Mouse (Mus musculus) layer of hippocampus, postnatal 36 days (tissue): ENCODE data around the gene Bend5. TPM values are rescaled to one million over a fixed set of nuclear protein-coding genes. Genes with fewer than 3 reads are reported as not detected.

Experiments used
- DNase-seq, 2 experiments: peaks; one replicate each; pipeline ENCODE4 v3.0.0; 2022
- total RNA-seq, 2 experiments: library from RNA; stranded (reverse); gene quantifications; 2 replicates each; pipeline ENCODE4 v1.2.3; 2021

Bend5 gene
- total RNA-seq, 2 experiments from 2014 or later, result 10.5 to 12.5 TPM

DNA sequence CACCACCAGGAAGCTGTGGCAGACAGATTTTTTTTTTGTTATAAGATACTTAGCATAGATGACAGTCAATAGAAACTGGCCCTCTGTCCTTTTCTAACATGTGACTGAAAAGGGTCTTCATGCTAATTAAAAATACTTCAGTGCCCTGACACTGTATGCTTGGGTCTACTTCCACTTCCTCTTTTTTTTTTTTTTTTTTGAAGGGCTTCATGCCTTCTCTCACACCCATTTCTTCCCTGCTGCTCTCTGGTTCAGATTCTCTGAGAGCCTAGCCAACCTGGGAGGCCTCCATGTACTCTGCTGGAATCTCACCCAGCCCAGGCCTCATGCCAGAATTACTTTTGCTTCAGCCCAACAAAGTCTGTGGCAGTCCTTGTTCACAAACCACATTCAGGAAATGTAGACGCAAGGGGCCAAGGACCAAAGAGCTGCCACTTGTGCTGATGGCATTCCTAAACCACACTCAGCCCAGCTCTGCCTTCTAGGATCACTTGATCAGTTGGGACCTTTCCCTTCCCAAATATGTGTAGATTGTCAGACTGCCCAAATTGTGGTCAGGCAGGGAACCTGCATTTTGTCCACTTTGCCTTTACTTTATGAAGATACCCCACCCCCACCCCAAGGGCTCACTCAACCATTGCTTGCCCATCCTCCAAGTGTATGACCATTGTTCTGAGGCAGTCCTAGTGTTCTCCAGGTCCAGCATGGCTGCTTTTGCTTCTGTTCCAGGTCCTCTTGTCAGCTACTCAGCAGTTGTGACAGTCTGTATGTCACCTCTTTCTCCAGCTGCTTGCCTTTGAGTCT is 27.8 kb downstream of the Bend5 start:
- peak; percentile 43 to 55 for DNase-seq

DNA sequence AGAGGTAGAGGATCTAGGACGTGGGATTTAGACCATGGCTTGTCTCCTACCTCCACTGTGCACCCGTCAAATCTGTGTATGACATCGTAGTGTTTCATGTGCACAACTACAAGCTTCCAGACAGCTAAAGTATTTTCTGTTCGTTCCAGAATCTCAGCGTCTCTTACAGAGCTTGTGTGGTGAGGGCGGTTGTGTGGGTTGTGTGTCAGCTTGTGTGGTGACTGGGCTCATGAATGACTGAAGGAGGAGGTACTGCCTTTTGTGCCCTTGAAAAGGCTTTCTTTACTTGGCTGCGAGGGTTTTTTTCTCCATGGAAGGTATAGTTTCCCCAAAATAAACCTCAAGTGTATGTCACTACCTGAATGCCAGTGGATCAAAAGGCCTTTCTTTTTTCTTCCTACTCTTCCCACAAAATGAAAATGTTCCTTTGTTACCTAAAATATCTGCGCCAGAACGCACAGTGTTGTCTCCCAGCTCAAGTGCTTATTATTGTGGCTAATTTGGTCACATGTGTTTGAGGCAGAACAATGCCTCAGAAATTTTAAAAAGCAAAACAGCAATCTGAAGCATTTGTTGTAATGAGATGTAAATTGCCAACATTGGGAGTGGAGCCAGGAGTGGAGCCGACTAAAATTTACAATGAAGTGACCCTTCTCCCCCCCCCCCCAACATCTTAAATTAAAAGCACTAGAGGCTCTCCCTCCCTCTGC is 29.3 kb downstream of the Bend5 start:
- DNase-seq, result no peak

GRCm38 (mm10) chr4:111444616-111445160 is 29.9 kb downstream of the Bend5 start:
- DNase-seq, result no peak

DNA sequence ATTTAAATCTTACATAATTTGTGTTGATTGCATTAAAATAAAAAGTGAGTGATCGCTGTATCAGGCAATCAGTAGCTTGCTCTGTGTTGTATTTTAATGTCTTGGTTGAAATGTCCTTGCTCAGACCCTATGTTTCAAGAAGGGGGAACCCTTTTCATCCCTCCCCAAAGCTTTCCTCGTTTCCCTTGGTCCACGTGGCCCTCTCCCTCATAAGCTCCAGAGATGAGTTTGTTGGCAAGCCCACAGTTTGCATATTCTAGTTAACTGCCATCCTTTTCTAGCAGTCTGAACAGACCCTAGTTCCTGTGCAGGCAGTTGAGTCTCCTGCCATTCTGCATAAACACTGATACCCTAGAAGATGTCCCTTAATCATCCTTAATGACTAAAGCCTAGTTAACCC is 33.1 kb downstream of the Bend5 start:
- no peak for DNase-seq

DNA sequence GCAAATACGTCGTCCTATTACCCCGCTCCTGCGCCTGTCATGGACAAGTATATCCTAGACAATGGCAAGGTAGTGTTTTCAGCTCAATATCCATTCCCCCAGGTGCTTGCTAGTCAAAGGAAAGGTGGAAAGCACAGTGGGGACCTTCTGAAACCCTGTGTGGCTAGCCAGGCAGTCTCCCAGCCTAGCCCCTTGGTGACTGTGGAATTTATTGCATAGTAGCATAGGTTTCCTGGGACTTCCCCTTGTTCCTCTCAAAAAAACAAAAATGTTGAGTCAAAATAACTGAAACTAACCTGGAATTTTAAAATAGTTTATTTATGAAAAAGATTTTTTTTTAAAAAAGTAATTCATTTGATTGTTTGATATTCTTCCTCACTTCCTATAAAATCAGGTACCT is 33.8 kb downstream of the Bend5 start:
- no peak for DNase-seq

DNA sequence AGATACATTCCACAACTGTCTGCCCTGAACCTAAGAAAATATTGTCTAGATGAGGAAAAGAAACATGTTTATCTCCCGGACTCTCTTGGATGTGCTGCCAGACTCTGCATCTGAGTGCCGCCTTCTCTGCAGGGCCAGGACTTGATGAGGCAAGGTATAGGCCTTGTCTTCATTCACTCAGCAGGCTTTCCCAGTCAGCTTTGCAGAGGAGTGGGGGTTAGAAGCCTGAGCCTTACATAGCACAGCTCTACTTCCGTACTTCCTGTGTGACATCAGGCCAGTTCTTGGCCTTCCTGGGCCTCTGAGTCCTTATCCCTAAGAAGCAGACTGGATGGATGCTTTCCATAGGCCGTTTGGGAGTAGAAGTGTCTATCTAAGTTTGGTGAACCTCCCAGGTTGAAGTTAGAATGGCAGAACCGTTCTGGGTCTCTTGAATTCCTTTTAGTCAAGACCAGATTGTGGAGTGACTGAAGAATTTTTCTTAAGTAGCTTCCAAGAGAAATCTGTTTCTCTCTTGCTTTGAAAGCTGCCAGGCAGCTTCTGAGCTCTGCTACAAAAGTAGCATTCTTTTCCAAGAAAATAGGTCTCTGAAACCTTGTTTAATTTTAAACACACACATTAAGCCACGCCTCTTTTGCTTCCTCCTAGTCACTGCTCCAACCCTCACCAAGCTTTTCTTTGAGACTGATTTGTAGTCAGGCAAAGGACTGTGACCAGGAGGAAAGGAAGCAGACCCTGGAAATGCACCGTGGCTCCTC is 34.8 kb downstream of the Bend5 start:
- DNase-seq, result no peak

DNA sequence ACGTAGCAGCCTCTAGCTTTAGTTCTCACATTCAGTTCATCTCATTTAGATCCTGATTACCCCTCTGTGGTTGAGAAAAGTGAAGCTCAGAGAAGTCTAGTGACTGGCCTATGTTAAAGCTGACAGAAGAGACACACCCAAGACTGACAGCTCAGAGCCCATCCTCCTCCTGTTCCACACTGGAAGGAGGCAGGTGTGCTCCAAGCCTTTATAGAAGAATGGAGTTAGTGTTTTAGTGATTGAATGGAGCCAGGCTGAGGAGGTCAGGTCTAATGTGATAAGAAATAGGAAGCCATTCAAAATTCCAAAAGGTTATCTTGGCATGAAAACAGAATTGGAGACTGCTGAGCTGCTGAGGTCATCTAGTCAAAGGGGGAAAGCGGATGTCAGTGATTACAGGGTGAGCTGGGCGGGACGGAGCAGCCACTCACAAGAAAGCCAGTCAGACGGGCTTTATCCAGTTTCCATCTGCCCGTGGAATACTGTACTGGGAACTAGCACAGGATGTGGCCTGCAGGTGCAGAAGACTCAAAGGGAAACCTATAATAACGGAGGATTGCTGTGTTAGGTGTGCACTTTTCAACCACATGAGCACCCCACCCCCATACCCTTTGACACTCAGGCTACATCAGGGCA is 36.6 kb downstream of the Bend5 start:
- no peak for DNase-seq

GRCm38 (mm10) chr4:111452192-111452591 is 37.4 kb downstream of the Bend5 start:
- DNase-seq, result no peak

- no peak for DNase-seq
These were observed 38.5 kb downstream of the Bend5 start for GRCm38 (mm10) chr4:111453275-111453674.

DNA sequence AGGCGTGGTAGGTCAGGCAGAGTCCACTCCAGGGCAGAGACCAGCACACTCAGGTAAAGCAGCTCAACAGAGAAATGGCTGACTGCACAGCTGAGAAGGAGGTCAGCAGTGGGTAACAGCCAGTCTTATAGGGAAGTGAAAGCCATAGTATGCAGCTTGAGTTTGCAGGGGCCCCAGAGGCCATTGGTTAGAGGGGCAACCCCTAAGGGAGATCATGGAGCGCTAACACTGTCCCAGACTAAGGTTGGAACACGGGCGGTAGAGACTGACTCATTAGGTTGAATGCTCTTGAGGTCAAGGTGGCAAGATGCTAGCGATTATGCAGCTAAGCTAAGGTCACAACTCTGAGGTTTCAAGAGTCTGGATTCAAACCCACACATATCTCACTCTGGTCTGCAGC is 40.8 kb downstream of the Bend5 start:
- DNase-seq, result no peak

- DNase-seq, result no peak
These were observed 42.8 kb downstream of the Bend5 start for GRCm38 (mm10) chr4:111457568-111457967.

GRCm38 (mm10) chr4:111467293-111467773 is 52.5 kb downstream of the Bend5 start:
- no peak for DNase-seq

- no peak for DNase-seq
These were observed 53.0 kb downstream of the Bend5 start for GRCm38 (mm10) chr4:111467796-111468195.

- DNase-seq, result no peak
These were observed 55.0 kb downstream of the Bend5 start for GRCm38 (mm10) chr4:111469847-111470246.

DNA sequence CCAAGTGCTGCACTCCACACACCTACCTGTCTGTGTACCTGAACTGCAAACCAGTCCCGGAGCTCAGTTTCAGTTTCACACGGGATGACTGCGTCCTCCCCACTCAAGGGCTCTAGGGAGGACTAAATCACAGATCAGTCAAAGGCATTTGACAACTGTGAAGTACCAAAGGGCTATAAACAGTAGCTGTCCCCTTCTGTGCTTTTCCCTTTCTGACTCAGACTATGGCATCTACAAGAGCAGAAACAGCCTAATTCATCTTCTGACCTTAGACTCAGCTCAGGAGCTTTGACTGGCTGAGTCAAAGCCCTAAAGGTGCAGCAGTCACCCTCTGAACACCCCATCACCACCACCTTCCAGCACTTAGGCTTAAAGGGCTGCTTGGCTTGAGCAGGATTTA is 56.9 kb downstream of the Bend5 start:
- DNase-seq, result no peak

- no peak for DNase-seq
These were observed 57.7 kb downstream of the Bend5 start for GRCm38 (mm10) chr4:111472511-111472910.

GRCm38 (mm10) chr4:111473014-111473413 is 58.2 kb downstream of the Bend5 start:
- no peak for DNase-seq

DNA sequence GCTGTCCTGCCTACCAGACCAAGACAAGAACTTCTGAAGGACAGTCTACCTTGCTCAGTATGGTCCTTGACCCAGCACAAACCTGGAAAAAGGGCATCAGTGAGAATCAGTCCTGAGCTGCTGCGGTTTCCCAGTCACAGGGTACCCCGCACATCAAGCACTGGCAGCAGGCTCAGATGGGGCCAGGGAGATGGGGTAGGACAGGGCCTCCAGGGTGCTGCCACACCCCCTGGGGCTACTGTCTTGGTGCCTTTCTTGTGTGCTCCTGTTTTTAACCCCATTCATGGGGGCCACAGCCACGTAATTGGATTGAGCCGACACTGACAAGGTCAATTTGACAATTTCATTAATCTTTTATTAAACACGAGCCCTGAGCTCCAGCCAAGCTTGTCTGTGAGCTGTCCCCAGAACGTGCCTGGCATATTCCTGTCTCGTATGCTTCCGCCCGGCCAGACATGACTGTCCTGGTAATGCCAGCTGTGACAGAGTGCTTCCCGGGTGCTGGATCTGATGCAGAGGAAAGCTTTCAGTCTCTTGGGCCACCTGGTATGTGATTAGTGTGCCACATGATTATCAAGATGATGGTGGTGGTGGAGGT is 60.7 kb downstream of the Bend5 start:
- DNase-seq, result no peak

DNA sequence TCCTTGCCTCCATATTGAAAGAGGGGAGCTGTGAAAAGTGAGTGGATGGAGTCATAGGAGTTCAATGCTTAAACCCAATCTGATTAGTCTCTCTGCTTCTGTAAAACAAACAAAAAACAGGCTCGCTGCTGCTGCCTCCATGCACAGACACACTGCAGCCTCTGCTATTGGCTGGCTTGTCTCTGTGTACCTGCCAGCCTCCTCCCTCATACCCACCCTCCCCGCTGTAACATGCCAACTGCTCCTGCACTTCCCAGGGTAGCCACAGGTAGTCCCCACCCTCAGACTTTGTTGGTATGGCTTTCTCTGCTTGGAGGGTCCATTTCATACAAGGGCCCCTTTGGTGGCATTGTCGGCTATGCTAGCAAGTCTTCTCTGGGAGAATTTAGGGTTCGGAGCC is 62.7 kb downstream of the Bend5 start:
- DNase-seq, result no peak

GRCm38 (mm10) chr4:111483499-111483898 is 68.7 kb downstream of the Bend5 start:
- no peak for DNase-seq

DNA sequence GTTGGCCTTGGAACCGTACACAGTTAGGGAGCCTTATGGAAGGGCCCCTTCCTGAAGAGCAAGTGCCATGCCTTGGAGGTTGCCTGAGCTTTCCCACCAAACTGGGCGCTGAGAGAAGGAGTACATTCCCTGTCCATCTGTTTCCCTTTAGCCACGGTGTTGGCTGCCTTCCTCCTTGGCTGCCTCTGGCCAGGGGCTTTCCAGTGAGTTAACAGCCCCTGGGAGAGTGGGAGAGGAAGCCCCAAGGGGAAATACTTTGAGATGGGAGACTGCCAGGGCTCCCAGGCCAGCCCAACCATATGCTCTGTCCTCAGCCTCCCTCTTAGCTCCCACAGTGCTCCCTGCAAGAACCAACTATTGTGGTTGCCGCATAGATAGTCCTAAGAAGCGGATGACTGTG is 70.4 kb downstream of the Bend5 start:
- DNase-seq, result no peak

DNA sequence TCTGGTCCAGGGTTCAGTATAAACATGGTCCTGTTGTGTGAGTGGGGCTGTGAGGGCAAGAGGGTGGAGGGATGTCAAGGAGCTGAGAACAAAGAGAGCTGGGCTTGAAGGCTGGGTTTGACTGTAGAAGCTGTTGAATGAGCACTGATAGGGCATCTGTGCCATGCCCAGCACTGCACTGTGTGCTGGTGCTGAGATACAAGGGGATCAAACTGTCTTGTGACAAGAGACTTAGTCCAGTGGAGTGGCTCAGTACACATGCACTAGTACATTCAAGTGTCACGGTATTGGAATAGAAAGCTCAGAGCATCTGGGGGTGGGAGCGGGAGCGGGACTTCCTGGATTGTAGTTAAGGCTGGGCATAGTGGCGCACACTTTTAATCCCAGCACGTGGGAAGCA is 71.4 kb downstream of the Bend5 start:
- no peak for DNase-seq
